Mouse (Mus musculus): Measurements from ENCODE around the gene Plscr3. TPM values are rescaled to one million over a fixed set of nuclear protein-coding genes. Genes with fewer than 3 reads are reported as not detected.
"Not testable (repeated sequence)": the region's sequence is repeated elsewhere in the genome, so short reads cannot be mapped to it uniquely, and the experiment has no call there.

The Plscr3 gene
- polyA plus RNA-seq, 1 experiment from 2014 or later: 140 TPM

GRCm38 (mm10) chr11:69849884-69850283 is 3.7 kb downstream of the Plscr3 start:
- no peak for ATAC-seq (ENCODE audit: low FRiP score, low read depth)
- WGBS: 93% methylated on average over 15 of the region's 15 CpGs
- peaks cover 49% of the 10 kb centered on the region for H3K36me3 ChIP-seq
- H3K4me3 ChIP-seq: no peak overlapping the region
- no peak overlapping the region for H3K9ac ChIP-seq
- no peaks in the 10 kb centered on the region for H3K9me3 ChIP-seq
- H3K27me3 ChIP-seq: no peaks in the 10 kb centered on the region
- H3K27ac ChIP-seq: no peak overlapping the region
- H3K4me1 ChIP-seq: peaks cover 35% of the 10 kb centered on the region
- no peak overlapping the region for H3K4me2 ChIP-seq (replicated peaks)

- peaks cover 49% of the 10 kb centered on the region for H3K36me3 ChIP-seq
These were observed 4.6 kb downstream of the Plscr3 start for GRCm38 (mm10) chr11:69850754-69851153.

GRCm38 (mm10) chr11:69853994-69854393 is 7.8 kb downstream of the Plscr3 start:
- ATAC-seq (ENCODE audit: low FRiP score, low read depth): no peak
- no peak overlapping the region; the same call in 1 of the 2 replicates for H3K27ac ChIP-seq
- WGBS: 66% methylated on average over 7 of the region's 7 CpGs

More at GRCm38 (mm10) chr11:69850754-69851153, 4.6 kb downstream of the Plscr3 start:
- Histone ChIP-seq H3K9me3 (no peaks in the 10 kb centered on the region), H3K4me2 (replicated peaks) (no peak overlapping the region), H3K9ac (no peak overlapping the region), H3K4me1 (peaks cover 35% of the 10 kb centered on the region), H3K4me3 (peak overlapping the region; percentile 1; the same call in 1 of the 2 replicates), H3K27me3 (no peaks in the 10 kb centered on the region), H3K27ac (no peak overlapping the region)
- no peak for ATAC-seq (ENCODE audit: low FRiP score, low read depth)
- 68% methylated on average over 8 of the region's 8 CpGs for WGBS

GRCm38 (mm10) chr11:69854680-69855079 is 8.5 kb downstream of the Plscr3 start:
- no peak overlapping the region for H3K4me3 ChIP-seq
- peaks cover 34% of the 10 kb centered on the region for H3K27me3 ChIP-seq
- no peak for ATAC-seq (ENCODE audit: low FRiP score, low read depth)
- no peaks in the 10 kb centered on the region for H3K9me3 ChIP-seq
- no peak overlapping the region for H3K4me2 ChIP-seq (replicated peaks)
- H3K36me3 ChIP-seq: peaks cover 28% of the 10 kb centered on the region
- no peak overlapping the region; the same call in 1 of the 2 replicates for H3K27ac ChIP-seq
- WGBS: 77% methylated on average over 10 of the region's 10 CpGs
- H3K4me1 ChIP-seq: peaks cover 29% of the 10 kb centered on the region
- H3K9ac ChIP-seq: no peak overlapping the region

More at GRCm38 (mm10) chr11:69853994-69854393, 7.8 kb downstream of the Plscr3 start:
- H3K4me3 ChIP-seq: no peak overlapping the region
- no peaks in the 10 kb centered on the region for H3K9me3 ChIP-seq
- H3K4me2 ChIP-seq (replicated peaks): no peak overlapping the region
- H3K27me3 ChIP-seq: peaks cover 28% of the 10 kb centered on the region
- no peak overlapping the region for H3K9ac ChIP-seq
- peaks cover 35% of the 10 kb centered on the region for H3K36me3 ChIP-seq
- peaks cover 29% of the 10 kb centered on the region for H3K4me1 ChIP-seq

- no peak overlapping the region for H3K4me3 ChIP-seq
- ATAC-seq (ENCODE audit: low FRiP score, low read depth): no peak; the same call in 1 of the 2 replicates
These were observed 9.2 kb downstream of the Plscr3 start for GRCm38 (mm10) chr11:69855347-69855746.

GRCm38 (mm10) chr11:69858113-69858998 is 12.2 kb downstream of the Plscr3 start, which contains the start of gene Tnk1:
Gene Tnk1 (minus strand): TSS chr11:69858730.
- Histone ChIP-seq H3K9ac (0 out of 2 replicates have a peak within 1 kb of the TSS, but pooled peaks have one; percentile 19), H3K4me3 (peak within 1 kb of the TSS; percentile 17), H3K9me3 (no peaks in the 10 kb centered on the region), H3K27me3 (peaks cover 44% of the 10 kb centered on the region), H3K4me1 (peaks cover 15% of the 10 kb centered on the region; the same call in 1 of the 2 replicates), H3K36me3 (no peaks in the 10 kb centered on the region), H3K27ac (no peak within 1 kb of the TSS), H3K4me2 (replicated peaks) (peak within 1 kb of the TSS; percentile 25; the same call in 1 of the 2 replicates)
- no peak for ATAC-seq (ENCODE audit: low FRiP score, low read depth)
- 19% methylated on average over 30 of the region's 30 CpGs for WGBS

More at GRCm38 (mm10) chr11:69855347-69855746, 9.2 kb downstream of the Plscr3 start:
- peaks cover 21% of the 10 kb centered on the region for H3K36me3 ChIP-seq
- H3K9me3 ChIP-seq: no peaks in the 10 kb centered on the region
- no peak overlapping the region for H3K27ac ChIP-seq
- 20% methylated on average over 16 of the region's 16 CpGs for WGBS
- H3K9ac ChIP-seq: no peak overlapping the region
- peaks cover 23% of the 10 kb centered on the region for H3K4me1 ChIP-seq
- peak overlapping the region; percentile 15; the same call in 1 of the 2 replicates for H3K4me2 ChIP-seq (replicated peaks)
- peaks cover 41% of the 10 kb centered on the region for H3K27me3 ChIP-seq

- H3K9me3 ChIP-seq; H3K27ac ChIP-seq; H3K4me3 ChIP-seq; H3K9ac ChIP-seq; ATAC-seq (ENCODE audit: low FRiP score, low read depth); H3K4me2 ChIP-seq (replicated peaks); H3K4me1 ChIP-seq; H3K36me3 ChIP-seq: not testable (repeated sequence)
- H3K27me3 ChIP-seq: peaks cover 27% of the 10 kb centered on the region
- 80% methylated on average over 3 of the region's 3 CpGs for WGBS
These were observed 17.6 kb downstream of the Plscr3 start for GRCm38 (mm10) chr11:69863729-69864128.

GRCm38 (mm10) chr11:69864138-69864860 is 18.1 kb downstream of the Plscr3 start:
- Histone ChIP-seq H3K4me2 (replicated peaks) (no peak overlapping the region), H3K4me3 (no peak overlapping the region), H3K27ac (no peak overlapping the region), H3K9me3 (no peaks in the 10 kb centered on the region), H3K4me1 (no peaks in the 10 kb centered on the region), H3K9ac (no peak overlapping the region), H3K36me3 (no peaks in the 10 kb centered on the region), H3K27me3 (peaks cover 24% of the 10 kb centered on the region)
- ATAC-seq (ENCODE audit: low FRiP score, low read depth): no peak
- WGBS: 51% methylated on average over 8 of the region's 8 CpGs

- no peak for ATAC-seq (ENCODE audit: low FRiP score, low read depth)
These were observed 19.4 kb downstream of the Plscr3 start for GRCm38 (mm10) chr11:69865561-69865960.

GRCm38 (mm10) chr11:69867335-69867734 is 21.2 kb downstream of the Plscr3 start:
- 0 out of 2 replicates have a peak, but pooled peaks cover 4% of the 10 kb centered on the region for H3K4me1 ChIP-seq
- 0 out of 2 replicates have a peak, but pooled peaks cover 12% of the 10 kb centered on the region for H3K27me3 ChIP-seq
- H3K36me3 ChIP-seq: no peaks in the 10 kb centered on the region
- H3K4me3 ChIP-seq: no peak overlapping the region
- H3K9me3 ChIP-seq: no peaks in the 10 kb centered on the region
- no peak overlapping the region for H3K4me2 ChIP-seq (replicated peaks)
- ATAC-seq (ENCODE audit: low FRiP score, low read depth): no peak
- WGBS: 77% methylated on average over 9 of the region's 9 CpGs
- H3K9ac ChIP-seq: 0 out of 2 replicates have a peak overlapping the region, but pooled peaks have one; percentile 15
- no peak overlapping the region for H3K27ac ChIP-seq

More at GRCm38 (mm10) chr11:69865561-69865960, 19.4 kb downstream of the Plscr3 start:
- H3K4me1 ChIP-seq: 0 out of 2 replicates have a peak, but pooled peaks cover 4% of the 10 kb centered on the region
- no peaks in the 10 kb centered on the region for H3K36me3 ChIP-seq
- no peaks in the 10 kb centered on the region for H3K9me3 ChIP-seq
- 80% methylated on average over 9 of the region's 9 CpGs for WGBS
- 0 out of 2 replicates have a peak, but pooled peaks cover 14% of the 10 kb centered on the region for H3K27me3 ChIP-seq
- no peak overlapping the region for H3K27ac ChIP-seq
- no peak overlapping the region for H3K4me2 ChIP-seq (replicated peaks)
- no peak overlapping the region for H3K9ac ChIP-seq
- no peak overlapping the region for H3K4me3 ChIP-seq

- Histone ChIP-seq H3K9ac (no peak overlapping the region), H3K4me2 (replicated peaks) (no peak overlapping the region), H3K27me3 (0 out of 2 replicates have a peak, but pooled peaks cover 12% of the 10 kb centered on the region), H3K36me3 (no peaks in the 10 kb centered on the region), H3K9me3 (no peaks in the 10 kb centered on the region), H3K4me1 (0 out of 2 replicates have a peak, but pooled peaks cover 4% of the 10 kb centered on the region), H3K4me3 (no peak overlapping the region), H3K27ac (no peak overlapping the region)
- ATAC-seq (ENCODE audit: low FRiP score, low read depth): no peak
- WGBS: 80% methylated on average over 2 of the region's 2 CpGs
These were observed 24.3 kb downstream of the Plscr3 start for GRCm38 (mm10) chr11:69870289-69871069.

Data from limb, embryonic 13.5 days (tissue).